In the genomic region with DNA sequence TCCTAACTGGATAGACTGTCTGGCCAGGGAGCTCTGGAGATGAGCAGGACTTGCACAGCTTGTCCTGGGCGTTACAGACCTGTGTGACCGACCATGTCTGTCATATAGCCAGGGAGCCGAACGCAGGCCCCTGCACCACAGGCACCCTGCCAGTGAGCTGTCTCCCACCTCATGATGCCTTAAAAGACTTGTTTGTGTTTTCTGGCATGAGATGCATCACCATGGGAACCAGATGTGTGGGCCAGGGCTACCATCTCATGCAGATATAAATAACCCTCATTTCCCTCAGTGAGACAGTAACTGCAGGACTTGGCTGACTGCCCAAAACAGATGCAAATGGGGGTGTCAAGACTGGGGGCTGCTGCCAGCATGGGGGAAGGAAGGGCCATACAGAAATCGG, we compare ENCODE assay signal across 10 mouse cellular contexts. TPM values are rescaled to one million over a fixed set of nuclear protein-coding genes. Genes with fewer than 3 reads are reported as not detected.
A peak's percentile ranks its signal among the peaks of the same experiment; 100 is the strongest.
DNase-seq lines count a peak whose midpoint lies in the region; ATAC-seq and TF ChIP-seq lines count a peak whose summit lies in the region.
"Had no signal": no experiment of that assay in that cellular context is flagged by ENCODE, and none has a peak within 500 bp of the region (broad histone marks: within the 10 kb centered on the region; RNA-seq: fewer than 3 reads in every experiment).

No protein-coding gene starts in this region.

- H3K27ac ChIP-seq in kidney, embryonic 15.5 days = no peak overlapping the region
- 0 out of 2 replicates have a peak overlapping the region, but pooled peaks have one; percentile 14 for H3K27ac ChIP-seq in embryonic facial prominence, embryonic 15.5 days (replicated peaks)
- peak overlapping the region; percentile 95 for H3K27ac ChIP-seq in olfactory bulb, adult 2 months (ENCODE audit: insufficient read depth, low read depth, low read length)
- H3K27ac ChIP-seq: liver, embryonic 13.5 days had no signal

- H3K4me1 ChIP-seq in kidney, embryonic 15.5 days = no peaks in the 10 kb centered on the region
- H3K4me1 ChIP-seq in embryonic facial prominence, embryonic 15.5 days = no peaks in the 10 kb centered on the region; the same call in 1 of the 2 replicates
- H3K4me1 ChIP-seq in olfactory bulb, adult 2 months (ENCODE audit: control insufficient read depth, insufficient read depth, low read length) = peaks cover 46% of the 10 kb centered on the region
- H3K4me1 ChIP-seq: liver, embryonic 13.5 days had no signal

- 61% methylated on average over 5 of the region's 5 CpGs for WGBS in kidney, embryonic 15.5 days
- 62% methylated on average over 5 of the region's 5 CpGs for WGBS in embryonic facial prominence, embryonic 15.5 days
- WGBS in olfactory bulb, adult 2 months = 13% methylated on average over 5 of the region's 5 CpGs

- no peak for TF ChIP-seq CTCF in olfactory bulb, adult 2 months (IDR thresholded peaks at IDR 0.05; ENCODE audit: insufficient read depth, low read depth, low read length)

- peak; percentile 28 for DNase-seq in kidney, postnatal 10 days
- DNase-seq in layer of hippocampus, adult 8-10 months (ENCODE audit: low spot score in 2 of 2) = peak; percentile 56 to 67
- DNase-seq in B cell, adult 2 months = no peak
- no peak for DNase-seq in embryo, embryonic 9.5 days (ENCODE audit: extremely low spot score)
- no peak for DNase-seq in natural killer cell, adult 2 months (ENCODE audit: low spot score in 2 of 2)
- DNase-seq: liver, embryonic 13.5 days had no signal

- H3K4me2 ChIP-seq in kidney, embryonic 15.5 days = no peak overlapping the region
- no peak overlapping the region for H3K4me2 ChIP-seq in embryonic facial prominence, embryonic 15.5 days (replicated peaks)
- H3K4me2 ChIP-seq: liver, embryonic 13.5 days had no signal

- H3K36me3 ChIP-seq in kidney, embryonic 15.5 days = peaks cover 87% of the 10 kb centered on the region
- H3K36me3 ChIP-seq in embryonic facial prominence, embryonic 15.5 days = peaks cover 87% of the 10 kb centered on the region

- H3K9ac ChIP-seq in kidney, embryonic 15.5 days = no peak overlapping the region
- no peak overlapping the region for H3K9ac ChIP-seq in embryonic facial prominence, embryonic 15.5 days
- H3K9ac ChIP-seq: liver, embryonic 13.5 days had no signal

- no peak for TF ChIP-seq POLR2A in olfactory bulb, adult 2 months (IDR thresholded peaks at IDR 0.05; ENCODE audit: insufficient read depth, low read depth, low read length)

- H3K27me3 ChIP-seq in kidney, embryonic 15.5 days = no peaks in the 10 kb centered on the region
- no peaks in the 10 kb centered on the region for H3K27me3 ChIP-seq in embryonic facial prominence, embryonic 15.5 days
- H3K27me3 ChIP-seq: liver, embryonic 13.5 days had no signal

- H3K9me3 ChIP-seq in kidney, embryonic 15.5 days (replicated peaks) = no peaks in the 10 kb centered on the region
- H3K9me3 ChIP-seq in embryonic facial prominence, embryonic 15.5 days (replicated peaks) = no peaks in the 10 kb centered on the region
- H3K9me3 ChIP-seq: liver, embryonic 13.5 days had no signal

- no peak overlapping the region for H3K4me3 ChIP-seq in kidney, embryonic 15.5 days (replicated peaks)
- H3K4me3 ChIP-seq in embryonic facial prominence, embryonic 15.5 days (replicated peaks) = no peak overlapping the region
- H3K4me3 ChIP-seq in olfactory bulb, adult 2 months (ENCODE audit: insufficient read depth, low read depth, low read length) = no peak overlapping the region
- H3K4me3 ChIP-seq: erythroblast, embryonic 14.5 days; liver, embryonic 13.5 days had no signal

- ATAC-seq in kidney, embryonic 15.5 days (replicated peaks; ENCODE audit: low FRiP score) = no peak
- no peak for ATAC-seq in embryonic facial prominence, embryonic 15.5 days (ENCODE audit: insufficient number of reproducible peaks, low FRiP score, low TSS enrichment, low read depth)

RNA-seq across cellular contexts. Expression of a gene that starts 40.1 kb away (rescaled TPM):
- 3.9 and 4.2 TPM in 2 replicates for polyA plus RNA-seq in kidney, embryonic 15.5 days (2015; fragmentation: Nextera tagmentation; extraction: Ambion mirVana)
- 4.3 and 4.4 TPM in 2 replicates for polyA plus RNA-seq in embryonic facial prominence, embryonic 15.5 days (2015; fragmentation: Nextera tagmentation; extraction: Ambion mirVana)
- total RNA-seq in layer of hippocampus, adult 8-10 months (2022) = 100 to 1,000 TPM in 2 of 4 experiments, 10 to 100 TPM in 2; 92.3 to 109 (median 102) TPM
- not detected in 2 replicates for polyA plus RNA-seq in olfactory bulb, adult 2 months (2012; ENCODE audit: insufficient read depth, insufficient read length, low replicate concordance, missing spikeins)

RNA-seq across cellular contexts. Expression of a gene that starts 47.9 kb away (rescaled TPM):
- polyA plus RNA-seq in kidney, embryonic 15.5 days (2015; fragmentation: Nextera tagmentation; extraction: Ambion mirVana) = 0.32 TPM in 2 replicates
- 0.26 and 0.41 TPM in 2 replicates for polyA plus RNA-seq in embryonic facial prominence, embryonic 15.5 days (2015; fragmentation: Nextera tagmentation; extraction: Ambion mirVana)
- 1 to 10 TPM; 3.3 to 4.4 (median 3.7) TPM for total RNA-seq in layer of hippocampus, adult 8-10 months (2022)
- not detected in 2 replicates for polyA plus RNA-seq in olfactory bulb, adult 2 months (2012; ENCODE audit: insufficient read depth, insufficient read length, low replicate concordance, missing spikeins)
- polyA plus RNA-seq: erythroblast, embryonic 14.5 days; liver, embryonic 13.5 days had no signal

RNA-seq across cellular contexts. Expression of a gene that starts 55.6 kb away (rescaled TPM):
- polyA plus RNA-seq in kidney, embryonic 15.5 days (2015; fragmentation: Nextera tagmentation; extraction: Ambion mirVana) = 77.5 and 84.3 TPM in 2 replicates
- polyA plus RNA-seq in embryonic facial prominence, embryonic 15.5 days (2015; fragmentation: Nextera tagmentation; extraction: Ambion mirVana) = 114 and 123 TPM in 2 replicates
- 10 to 100 TPM; 26.8 to 35.0 (median 32.8) TPM for total RNA-seq in layer of hippocampus, adult 8-10 months (2022)
- not detected in 2 replicates for polyA plus RNA-seq in olfactory bulb, adult 2 months (2012; ENCODE audit: insufficient read depth, insufficient read length, low replicate concordance, missing spikeins)

Comparison
In these comparisons a context has a peak if more than half of its experiments do, and no peak if none do; other contexts are left out.
1. DNase-seq: peak in kidney, postnatal 10 days (single experiment) and layer of hippocampus, adult 8-10 months (2 of 2); none in B cell, adult 2 months (0 of 2), embryo, embryonic 9.5 days (single experiment) and natural killer cell, adult 2 months (0 of 2).
2. RNA of a gene that starts 55.6 kb away (polyA plus RNA-seq): 114 to 123 TPM in embryonic facial prominence, embryonic 15.5 days and 77.5 to 84.3 TPM in kidney, embryonic 15.5 days; not detected in olfactory bulb, adult 2 months; every median in the first group is over 10 times any median in the second.